Mouse (Mus musculus): ENCODE results near the gene Mrln. TPM values are rescaled to one million over a fixed set of nuclear protein-coding genes. Genes with fewer than 3 reads are reported as not detected.
A peak's percentile ranks its signal among the peaks of the same experiment; 100 is the strongest.
"Not testable (repeated sequence)": the region's sequence is repeated elsewhere in the genome, so short reads cannot be mapped to it uniquely, and the experiment has no call there.

Gene Mrln
- total RNA-seq, 2 experiments from 2014 or later: 97.0 to 105 TPM

- intact Hi-C loops (cut with DNase I; ENCODE audit: low total_unique reads): no loop called here
- DNase-seq: peak; percentile 26
Observed at GRCm38 (mm10) chr10:70186586-70186985, 17.9 kb upstream of the Mrln start.

- intact Hi-C loops (cut with DNase I; ENCODE audit: low total_unique reads): loop anchor here (10.0 kb wide), 1 partner anchor 65 kb away; no protein-coding TSS in a partner anchor
- no peak for DNase-seq
Observed at GRCm38 (mm10) chr10:70189864-70190263, 14.6 kb upstream of the Mrln start.

- no peak for DNase-seq
- intact Hi-C loops (cut with DNase I; ENCODE audit: low total_unique reads): loop anchor here (10.0 kb wide), 1 partner anchor 61 kb away; no protein-coding TSS in a partner anchor
Observed at GRCm38 (mm10) chr10:70194283-70194682, 10.2 kb upstream of the Mrln start.

GRCm38 (mm10) chr10:70195279-70195678 lies 9.2 kb upstream of the Mrln start:
- intact Hi-C loops (cut with DNase I; ENCODE audit: low total_unique reads): loop anchor here (5.0 to 10.0 kb wide), 2 partner anchors 60 to 102 kb away; no protein-coding TSS in a partner anchor
- DNase-seq: no peak

- intact Hi-C loops (cut with DNase I; ENCODE audit: low total_unique reads): loop anchor here (5.0 to 10.0 kb wide), 2 partner anchors 59 to 102 kb away; no protein-coding TSS in a partner anchor
Observed at GRCm38 (mm10) chr10:70195786-70196185, 8.7 kb upstream of the Mrln start.

GRCm38 (mm10) chr10:70196666-70197065 lies 7.8 kb upstream of the Mrln start:
- intact Hi-C loops (cut with DNase I; ENCODE audit: low total_unique reads): loop anchor here (5.0 to 10.0 kb wide), 2 partner anchors 58 to 101 kb away; no protein-coding TSS in a partner anchor
- DNase-seq: peak; percentile 53

More at GRCm38 (mm10) chr10:70195786-70196185, 8.7 kb upstream of the Mrln start:
- DNase-seq: no peak

GRCm38 (mm10) chr10:70197601-70198000 lies 6.9 kb upstream of the Mrln start:
- DNase-seq: no peak

GRCm38 (mm10) chr10:70198012-70198411 lies 6.5 kb upstream of the Mrln start:
- intact Hi-C loops (cut with DNase I; ENCODE audit: low total_unique reads): loop anchor here (5.0 to 10.0 kb wide), 2 partner anchors 57 to 99 kb away; no protein-coding TSS in a partner anchor
- DNase-seq: no peak

More at GRCm38 (mm10) chr10:70197601-70198000, 6.9 kb upstream of the Mrln start:
- intact Hi-C loops (cut with DNase I; ENCODE audit: low total_unique reads): loop anchor here (5.0 to 10.0 kb wide), 2 partner anchors 57 to 100 kb away; no protein-coding TSS in a partner anchor

- DNase-seq: no peak
- intact Hi-C loops (cut with DNase I; ENCODE audit: low total_unique reads): loop anchor here (5.0 to 10.0 kb wide), 2 partner anchors 56 to 98 kb away; no protein-coding TSS in a partner anchor
Observed at GRCm38 (mm10) chr10:70198951-70199463, 5.5 kb upstream of the Mrln start.

- intact Hi-C loops (cut with DNase I; ENCODE audit: low total_unique reads): loop anchor here (5.0 to 10.0 kb wide), 2 partner anchors 55 to 98 kb away; no protein-coding TSS in a partner anchor
- DNase-seq: no peak
Observed at GRCm38 (mm10) chr10:70199466-70200210, 4.8 kb upstream of the Mrln start.

- DNase-seq: no peak
- intact Hi-C loops (cut with DNase I; ENCODE audit: low total_unique reads): no loop called here
Observed at GRCm38 (mm10) chr10:70200889-70201500, 3.5 kb upstream of the Mrln start.

GRCm38 (mm10) chr10:70211281-70211680 lies 6.8 kb downstream of the Mrln start:
- intact Hi-C loops (cut with DNase I; ENCODE audit: low total_unique reads): no loop called here

GRCm38 (mm10) chr10:70220971-70221370 lies 16.5 kb downstream of the Mrln start:
- DNase-seq: no peak
- intact Hi-C loops (cut with DNase I; ENCODE audit: low total_unique reads): no loop called here

More at GRCm38 (mm10) chr10:70211281-70211680, 6.8 kb downstream of the Mrln start:
- no peak for DNase-seq

- DNase-seq; intact Hi-C loops (cut with DNase I; ENCODE audit: low total_unique reads): not testable (repeated sequence)
Observed at GRCm38 (mm10) chr10:70222231-70222630, 17.8 kb downstream of the Mrln start.

GRCm38 (mm10) chr10:70224571-70224970 lies 20.1 kb downstream of the Mrln start:
- no peak for DNase-seq
- intact Hi-C loops (cut with DNase I; ENCODE audit: low total_unique reads): no loop called here

- no peak for DNase-seq
- intact Hi-C loops (cut with DNase I; ENCODE audit: low total_unique reads): no loop called here
Observed at GRCm38 (mm10) chr10:70225760-70226159, 21.3 kb downstream of the Mrln start.

GRCm38 (mm10) chr10:70226608-70227007 lies 22.1 kb downstream of the Mrln start:
- DNase-seq: no peak
- intact Hi-C loops (cut with DNase I; ENCODE audit: low total_unique reads): no loop called here

GRCm38 (mm10) chr10:70230352-70230751 lies 25.9 kb downstream of the Mrln start:
- intact Hi-C loops (cut with DNase I; ENCODE audit: low total_unique reads): no loop called here
- peak; percentile 67 for DNase-seq

- intact Hi-C loops (cut with DNase I; ENCODE audit: low total_unique reads): no loop called here
- no peak for DNase-seq
Observed at GRCm38 (mm10) chr10:70237936-70238335, 33.5 kb downstream of the Mrln start.
